Mouse (Mus musculus) erythroblast, embryonic 14.5 days (primary cell): ENCODE measurements around the gene Mff. TPM values are rescaled to one million over a fixed set of nuclear protein-coding genes. Genes with fewer than 3 reads are reported as not detected.

Experiments used
- H3K27me3 ChIP-seq: 2 replicates; pipeline ENCODE4 v1.6.1; 2012; ENCODE audit warnings: inconsistent platforms; ENCODE audit not compliant: control insufficient read depth
- H3K36me3 ChIP-seq: 2 replicates; pipeline ENCODE4 v1.6.1; 2012; ENCODE audit warnings: mild to moderate bottlenecking, inconsistent platforms; ENCODE audit not compliant: control insufficient read depth
- H3K4me1 ChIP-seq: 2 replicates; pipeline ENCODE4 v1.6.1; 2012; ENCODE audit warnings: inconsistent platforms; ENCODE audit not compliant: control insufficient read depth
- H3K4me3 ChIP-seq: replicated peaks from 2 replicates; pipeline ENCODE3; 2012; ENCODE audit warnings: moderate library complexity, mild to moderate bottlenecking, inconsistent platforms
- H3K9me3 ChIP-seq: 2 replicates; pipeline ENCODE4 v1.6.1; 2012; ENCODE audit warnings: low read length, inconsistent platforms, mixed read lengths; ENCODE audit not compliant: control insufficient read depth
- GATA1 ChIP-seq: IDR thresholded peaks from 2 replicates; pipeline ENCODE4 v1.6.1; 2012; ENCODE audit warnings: low read length, inconsistent platforms, mixed read lengths
- TAL1 ChIP-seq: IDR thresholded peaks from 3 replicates; pipeline ENCODE4 v1.6.1; 2012; ENCODE audit warnings: low read length, inconsistent platforms, mixed read lengths
- polyA plus RNA-seq: library from polyadenylated mRNA; stranded (reverse); fragments of >175 nt; gene quantifications from 2 replicates; pipeline ENCODE4 v1.2.3, GENCODE M21; 2012

Gene Mff
- polyA plus RNA-seq, 1 experiment, result 33.2 TPM

GRCm38 (mm10) chr1:82733357-82733756, 8.7 kb downstream of the Mff start:
- Histone ChIP-seq H3K9me3 (no peaks in the 10 kb centered on the region), H3K4me1 (peaks cover 16% of the 10 kb centered on the region), H3K36me3 (peaks cover 100% of the 10 kb centered on the region), H3K4me3 (no peak overlapping the region), H3K27me3 (no peaks in the 10 kb centered on the region)
- no peak for TF ChIP-seq GATA1
- 0 out of 3 replicates have a peak, but pooled peaks have one; percentile 14 for TF ChIP-seq TAL1

- peaks cover 95% of the 10 kb centered on the region for H3K36me3 ChIP-seq
- no peak overlapping the region for H3K4me3 ChIP-seq
- no peaks in the 10 kb centered on the region for H3K9me3 ChIP-seq
- TF ChIP-seq TAL1 (no peak), GATA1 (no peak)
- H3K4me1 ChIP-seq, result peaks cover 3% of the 10 kb centered on the region
- H3K27me3 ChIP-seq, result no peaks in the 10 kb centered on the region
Observed at GRCm38 (mm10) chr1:82738066-82738465, 13.4 kb downstream of the Mff start.

GRCm38 (mm10) chr1:82741539-82741938, 16.8 kb downstream of the Mff start:
- peaks cover 88% of the 10 kb centered on the region for H3K36me3 ChIP-seq
- TF ChIP-seq TAL1 (no peak), GATA1 (no peak)
- H3K4me1 ChIP-seq, result peaks cover 3% of the 10 kb centered on the region; the same call in 1 of the 2 replicates
- no peaks in the 10 kb centered on the region for H3K9me3 ChIP-seq
- no peak overlapping the region for H3K4me3 ChIP-seq
- no peaks in the 10 kb centered on the region for H3K27me3 ChIP-seq

GRCm38 (mm10) chr1:82743962-82744361, 19.3 kb downstream of the Mff start:
- TF ChIP-seq TAL1, result no peak
- no peak for TF ChIP-seq GATA1
- no peak overlapping the region for H3K4me3 ChIP-seq
- peaks cover 85% of the 10 kb centered on the region for H3K36me3 ChIP-seq
- H3K27me3 ChIP-seq, result no peaks in the 10 kb centered on the region
- H3K9me3 ChIP-seq, result no peaks in the 10 kb centered on the region
- H3K4me1 ChIP-seq, result peaks cover 15% of the 10 kb centered on the region

GRCm38 (mm10) chr1:82746408-82746807, 21.7 kb downstream of the Mff start:
- no peak overlapping the region for H3K4me3 ChIP-seq
- no peak for TF ChIP-seq GATA1
- H3K36me3 ChIP-seq, result peaks cover 87% of the 10 kb centered on the region
- H3K27me3 ChIP-seq, result no peaks in the 10 kb centered on the region
- no peaks in the 10 kb centered on the region for H3K9me3 ChIP-seq
- H3K4me1 ChIP-seq, result peaks cover 15% of the 10 kb centered on the region

- peaks cover 15% of the 10 kb centered on the region for H3K4me1 ChIP-seq
- no peaks in the 10 kb centered on the region for H3K9me3 ChIP-seq
- H3K27me3 ChIP-seq, result no peaks in the 10 kb centered on the region
- H3K4me3 ChIP-seq, result no peak overlapping the region
- H3K36me3 ChIP-seq, result peaks cover 87% of the 10 kb centered on the region
- no peak for TF ChIP-seq GATA1
- no peak for TF ChIP-seq TAL1
Observed at GRCm38 (mm10) chr1:82747714-82748452, 23.2 kb downstream of the Mff start.

- no peak for TF ChIP-seq GATA1
- TF ChIP-seq TAL1, result no peak
- H3K36me3 ChIP-seq, result peaks cover 69% of the 10 kb centered on the region
- no peaks in the 10 kb centered on the region for H3K27me3 ChIP-seq
- H3K4me1 ChIP-seq, result no peaks in the 10 kb centered on the region
- 0 out of 2 replicates have a peak, but pooled peaks cover 2% of the 10 kb centered on the region for H3K9me3 ChIP-seq
- H3K4me3 ChIP-seq, result no peak overlapping the region
Observed at GRCm38 (mm10) chr1:82759520-82759919, 34.8 kb downstream of the Mff start.

GRCm38 (mm10) chr1:82761454-82762169, 36.9 kb downstream of the Mff start:
- 0 out of 2 replicates have a peak, but pooled peaks cover 2% of the 10 kb centered on the region for H3K9me3 ChIP-seq
- H3K27me3 ChIP-seq, result no peaks in the 10 kb centered on the region
- peaks cover 49% of the 10 kb centered on the region for H3K36me3 ChIP-seq
- TF ChIP-seq TAL1 (no peak), GATA1 (no peak)
- H3K4me3 ChIP-seq, result no peak overlapping the region
- H3K4me1 ChIP-seq, result no peaks in the 10 kb centered on the region

DNA sequence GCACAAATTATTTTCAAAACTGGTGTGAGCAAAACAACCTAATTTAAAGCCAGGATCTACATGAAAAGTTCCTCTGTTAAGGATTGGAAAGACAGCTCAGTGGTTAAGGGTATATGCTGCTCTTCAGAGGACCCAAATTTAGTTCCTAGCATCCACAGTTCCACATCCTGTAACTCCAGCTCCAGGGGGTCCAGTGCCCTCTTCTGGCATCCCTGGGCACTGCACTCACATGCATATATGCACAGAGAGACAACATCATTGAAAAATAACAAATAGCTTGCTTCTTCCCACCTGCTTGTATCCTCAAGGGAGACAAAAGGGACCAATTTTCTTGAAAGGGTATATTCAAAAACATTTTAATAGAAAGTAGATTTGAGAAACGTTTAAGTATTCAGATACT, 37.6 kb downstream of the Mff start:
- H3K9me3 ChIP-seq, result 0 out of 2 replicates have a peak, but pooled peaks cover 2% of the 10 kb centered on the region
- H3K36me3 ChIP-seq, result peaks cover 42% of the 10 kb centered on the region
- no peak overlapping the region for H3K4me3 ChIP-seq
- H3K27me3 ChIP-seq, result no peaks in the 10 kb centered on the region
- TF ChIP-seq GATA1 (no peak), TAL1 (no peak)
- H3K4me1 ChIP-seq, result no peaks in the 10 kb centered on the region
